In genomic region chr16:45844049-45844780, GRCm38 (mm10) we compare ENCODE assay signal across 8 mouse cellular contexts.
DNase-seq lines count a peak whose midpoint lies in the region; ATAC-seq and TF ChIP-seq lines count a peak whose summit lies in the region.

No protein-coding gene starts in this region.

- no peaks in the 10 kb centered on the region for H3K36me3 ChIP-seq in E14TG2a.4 (ENCODE audit: insufficient read depth, low read length)
- no peaks in the 10 kb centered on the region for H3K36me3 ChIP-seq in forebrain, postnatal 0 days (ENCODE audit: insufficient read depth)
- H3K36me3 ChIP-seq in liver, embryonic 16.5 days (ENCODE audit: control insufficient read depth, insufficient read depth) = no peaks in the 10 kb centered on the region
- H3K36me3 ChIP-seq in neural tube, embryonic 13.5 days = no peaks in the 10 kb centered on the region

- H3K4me3 ChIP-seq in E14TG2a.4 (replicated peaks; ENCODE audit: low read length) = peak overlapping the region; percentile 82
- H3K4me3 ChIP-seq in forebrain, postnatal 0 days (ENCODE audit: low read depth, low read length) = peak overlapping the region; percentile 65
- peak overlapping the region; percentile 55 for H3K4me3 ChIP-seq in liver, embryonic 16.5 days (ENCODE audit: low read depth, low read length)
- peak overlapping the region; percentile 62 for H3K4me3 ChIP-seq in neural tube, embryonic 13.5 days

- H3K4me2 ChIP-seq in forebrain, postnatal 0 days (ENCODE audit: low read depth) = peak overlapping the region; percentile 99
- H3K4me2 ChIP-seq in liver, embryonic 16.5 days (ENCODE audit: low read depth, low read length) = peak overlapping the region; percentile 56
- peak overlapping the region; percentile 96 for H3K4me2 ChIP-seq in neural tube, embryonic 13.5 days

- H3K27me3 ChIP-seq in E14TG2a.4 (ENCODE audit: insufficient read depth, low read length) = peaks cover 67% of the 10 kb centered on the region
- H3K27me3 ChIP-seq in forebrain, postnatal 0 days (ENCODE audit: insufficient read depth, low read length) = no peaks in the 10 kb centered on the region
- peaks cover 20% of the 10 kb centered on the region for H3K27me3 ChIP-seq in liver, embryonic 16.5 days (ENCODE audit: control insufficient read depth, insufficient read depth, low read depth, low read length)
- H3K27me3 ChIP-seq in neural tube, embryonic 13.5 days = peaks cover 17% of the 10 kb centered on the region; the same call in 1 of the 2 replicates

- intact Hi-C loops in heart, postnatal 25 days (cut with DNase I) = loop anchor here (2.0 to 5.0 kb wide), 3 partner anchors 47 to 123 kb away; no protein-coding TSS in a partner anchor

- under 1% methylated on average over 42 of the region's 45 CpGs for WGBS in forebrain, postnatal 0 days
- WGBS in liver, embryonic 16.5 days (ENCODE audit: insufficient replicate concordance) = under 1% methylated on average over 44 of the region's 45 CpGs
- under 1% methylated on average over 45 of the region's 45 CpGs for WGBS in neural tube, embryonic 13.5 days

- peak; percentile 97 for ATAC-seq in forebrain, postnatal 0 days
- ATAC-seq in liver, embryonic 16.5 days (ENCODE audit: low read depth) = peak; percentile 87
- peak; percentile 95 for ATAC-seq in neural tube, embryonic 13.5 days (ENCODE audit: low read depth)

- TF ChIP-seq CTCF in E14TG2a.4 (conservative IDR thresholded peaks at IDR 0.05; ENCODE audit: low read length) = no peak
- peak; percentile 73 for TF ChIP-seq CTCF in forebrain, postnatal 0 days (IDR thresholded peaks at IDR 0.05; ENCODE audit: low read depth)

- H3K9ac ChIP-seq in forebrain, postnatal 0 days = peak overlapping the region; percentile 62
- peak overlapping the region; percentile 62 for H3K9ac ChIP-seq in liver, embryonic 16.5 days (ENCODE audit: low read depth, low read length)
- peak overlapping the region; percentile 89 for H3K9ac ChIP-seq in neural tube, embryonic 13.5 days

- H3K27ac ChIP-seq in forebrain, postnatal 0 days (ENCODE audit: low read depth, low read length) = 0 out of 2 replicates have a peak overlapping the region, but pooled peaks have one; percentile 45
- H3K27ac ChIP-seq in liver, embryonic 16.5 days (ENCODE audit: low read length) = peak overlapping the region; percentile 34
- peak overlapping the region; percentile 53; the same call in 1 of the 2 replicates for H3K27ac ChIP-seq in neural tube, embryonic 13.5 days (replicated peaks)

- peaks cover 27% of the 10 kb centered on the region for H3K4me1 ChIP-seq in E14TG2a.4 (replicated peaks; ENCODE audit: low read depth, low read length)
- H3K4me1 ChIP-seq in forebrain, postnatal 0 days (ENCODE audit: insufficient read depth) = no peaks in the 10 kb centered on the region
- H3K4me1 ChIP-seq in liver, embryonic 16.5 days (ENCODE audit: control insufficient read depth, low read depth, low read length) = peaks cover 2% of the 10 kb centered on the region; the same call in 1 of the 2 replicates
- H3K4me1 ChIP-seq in neural tube, embryonic 13.5 days (replicated peaks) = peaks cover 36% of the 10 kb centered on the region

- H3K9me3 ChIP-seq in E14TG2a.4 (ENCODE audit: low read length) = peaks cover 5% of the 10 kb centered on the region; the same call in 1 of the 2 replicates
- no peaks in the 10 kb centered on the region for H3K9me3 ChIP-seq in forebrain, postnatal 0 days (ENCODE audit: low read length)
- H3K9me3 ChIP-seq in liver, embryonic 16.5 days (replicated peaks; ENCODE audit: control insufficient read depth, low read length) = no peaks in the 10 kb centered on the region
- H3K9me3 ChIP-seq in neural tube, embryonic 13.5 days = no peaks in the 10 kb centered on the region

- DNase-seq in cerebellum, adult 11-12 months = peak; percentile 30
- peak; percentile 68 for DNase-seq in forebrain, postnatal 0 days
- peak; percentile 78 for DNase-seq in heart, postnatal 25 days (ENCODE audit: low spot score)
- DNase-seq in layer of hippocampus, adult 11-12 months (ENCODE audit: low spot score) = peak; percentile 40
- peak; percentile 54 for DNase-seq in thymus, postnatal 0 days (ENCODE audit: low spot score)

Comparison
In these comparisons a context has a peak if more than half of its experiments do, and no peak if none do; other contexts are left out.
1. Peak in every context shown above with its lines: DNase-seq, ATAC-seq, H3K4me3 ChIP-seq and H3K27ac ChIP-seq.